Mouse (Mus musculus): ENCODE data around the gene Nrde2.

DNA sequence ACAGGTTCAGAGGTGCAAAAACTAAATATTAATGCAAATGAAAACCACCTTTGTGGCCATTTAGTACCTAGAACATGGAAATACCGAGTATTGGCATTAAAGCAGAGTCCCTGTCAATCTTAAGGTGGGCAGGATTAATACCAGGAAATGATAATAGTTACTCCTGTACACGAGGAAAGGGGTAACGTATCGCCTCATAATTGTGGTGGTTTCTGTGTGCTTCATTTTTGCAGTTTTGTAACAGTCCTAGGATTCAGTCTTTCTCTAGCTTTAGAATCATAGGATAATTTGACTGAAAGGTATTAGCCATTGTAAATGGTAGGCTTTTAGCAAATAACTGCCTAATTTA lies 41.9 kb upstream of the Nrde2 start:
- no peak for TF ChIP-seq CTCF (IDR thresholded peaks at IDR 0.05)
- TF ChIP-seq EP300 (IDR thresholded peaks at IDR 0.05), result no peak
